Mouse (Mus musculus) lung, embryonic 14.5 days (tissue): ENCODE results near the gene Gdpd4. TPM values are rescaled to one million over a fixed set of nuclear protein-coding genes. Genes with fewer than 3 reads are reported as not detected.

Source experiments
- ATAC-seq: fragments of 200-750 bp; cut with Nextera tagmentation; 2 replicates; pipeline ENCODE4 v1.8.0; 2017; ENCODE audit warnings: mild to moderate bottlenecking, moderate TSS enrichment, moderate library complexity; ENCODE audit not compliant: insufficient read depth
- DNase-seq: peaks from one replicate; pipeline ENCODE4 v3.0.0-alpha.2; 2015
- H3K27ac ChIP-seq: fragments of 300-500 bp; sonication (generic); 2 replicates; pipeline ENCODE4 v1.5.1; 2014; ENCODE audit warnings: low read depth, mild to moderate bottlenecking, moderate library complexity
- H3K27me3 ChIP-seq: fragments of 300-500 bp; sonication (generic); 2 replicates; pipeline ENCODE4 v1.6.1; 2014; ENCODE audit warnings: low read length, control low read depth; ENCODE audit not compliant: insufficient read depth
- H3K36me3 ChIP-seq: fragments of 300-500 bp; sonication (generic); 2 replicates; pipeline ENCODE4 v1.6.1; 2014; ENCODE audit warnings: control low read depth; ENCODE audit not compliant: insufficient read depth
- H3K4me1 ChIP-seq: fragments of 300-500 bp; sonication (generic); 2 replicates; pipeline ENCODE4 v1.6.1; 2014; ENCODE audit warnings: antibody characterized with exemption, control low read depth; ENCODE audit not compliant: insufficient read depth
- H3K4me2 ChIP-seq: fragments of 300-500 bp; sonication (generic); 2 replicates; pipeline ENCODE4 v1.6.1; 2014; ENCODE audit warnings: mild to moderate bottlenecking
- H3K4me3 ChIP-seq: fragments of 300-500 bp; sonication (generic); 2 replicates; pipeline ENCODE4 v1.5.1; 2014; ENCODE audit warnings: low read depth, low read length
- H3K9ac ChIP-seq: fragments of 300-500 bp; sonication (generic); 2 replicates; pipeline ENCODE4 v1.6.1; 2014
- H3K9me3 ChIP-seq: fragments of 300-500 bp; sonication (generic); 2 replicates; pipeline ENCODE4 v1.6.1; 2016; ENCODE audit warnings: low read depth, low read length, control low read depth
- CTCF ChIP-seq: IDR thresholded peaks from 2 replicates; pipeline ENCODE4 v1.5.1; 2016; ENCODE audit warnings: antibody characterized with exemption, low read depth
- WGBS: fragments of 180-500 bp; shearing (Covaris S2); extraction: QIAGEN DNeasy Blood & Tissue Kit; methylation state at CpG from one replicate; pipeline ENCODE4 v1.1.7; 2014; 5-methylcytosine and 5-hydroxymethylcytosine counted together
- polyA plus RNA-seq: library from polyadenylated mRNA; unstranded; fragments of >200 nt; fragmentation: Nextera tagmentation; extraction: Ambion mirVana; gene quantifications from 2 replicates; pipeline ENCODE4 v1.2.1, GENCODE M21; 2014

Gdpd4 gene
- polyA plus RNA-seq, 1 experiment from 2014 or later, result not detected

GRCm38 (mm10) chr7:97926978-97927377 lies 7.2 kb downstream of the Gdpd4 start:
- WGBS, result 91% methylated on average over 5 of the region's 5 CpGs
- ATAC-seq (no peak), DNase-seq (no peak)
- Histone ChIP-seq H3K4me1 (no peaks in the 10 kb centered on the region), H3K4me2 (no peak overlapping the region), H3K9me3 (no peaks in the 10 kb centered on the region), H3K4me3 (no peak overlapping the region), H3K9ac (no peak overlapping the region), H3K27me3 (no peaks in the 10 kb centered on the region), H3K36me3 (no peaks in the 10 kb centered on the region), H3K27ac (no peak overlapping the region)
- no peak for TF ChIP-seq CTCF

DNA sequence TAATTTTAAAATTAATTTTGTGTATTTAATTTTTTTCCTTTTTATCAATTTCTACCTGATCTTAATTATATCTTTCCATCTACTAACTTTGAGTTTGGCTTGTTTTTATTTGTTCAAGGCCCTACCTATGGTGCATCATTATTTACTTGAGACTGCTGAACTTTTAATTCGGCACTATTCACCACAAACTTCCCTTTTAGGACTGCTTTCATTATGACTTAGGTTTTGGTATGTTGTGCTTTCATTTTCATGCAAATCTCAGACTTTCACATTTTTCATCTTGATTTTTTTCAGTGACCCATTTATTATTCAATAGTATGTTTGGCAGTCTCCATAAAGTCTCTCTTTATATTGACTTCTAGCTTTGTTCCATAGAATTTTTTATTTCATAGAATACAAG lies 24.7 kb downstream of the Gdpd4 start:
- 72% methylated on average over 1 of the region's 1 CpGs for WGBS
- no peak overlapping the region for H3K4me3 ChIP-seq
- TF ChIP-seq CTCF, result no peak
- no peaks in the 10 kb centered on the region for H3K27me3 ChIP-seq
- no peaks in the 10 kb centered on the region for H3K4me1 ChIP-seq
- H3K27ac ChIP-seq, result no peak overlapping the region
- H3K4me2 ChIP-seq, result no peak overlapping the region
- DNase-seq (no peak), ATAC-seq (no peak)
- H3K36me3 ChIP-seq, result no peaks in the 10 kb centered on the region
- no peaks in the 10 kb centered on the region for H3K9me3 ChIP-seq
- no peak overlapping the region for H3K9ac ChIP-seq

DNA sequence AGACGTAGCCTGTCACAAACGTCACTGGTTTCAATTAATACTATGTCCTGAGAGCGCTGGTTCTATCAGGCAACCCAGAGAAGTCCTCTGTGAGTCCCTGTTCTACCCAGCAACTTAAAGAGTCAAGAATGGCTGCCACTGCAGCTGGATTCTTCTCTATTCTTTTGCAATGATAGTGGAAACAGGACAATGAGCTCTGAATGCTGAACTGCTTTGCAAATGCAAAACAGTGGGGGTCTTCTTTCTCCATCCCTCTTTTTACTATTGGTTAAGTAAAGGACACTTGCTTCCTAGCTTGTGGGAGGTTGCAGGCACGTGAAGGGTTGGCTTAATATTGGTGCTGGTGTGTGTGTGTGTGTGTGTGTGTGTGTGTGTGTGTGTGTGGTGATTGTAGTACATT lies 52.7 kb downstream of the Gdpd4 start:
- WGBS, result 39% methylated on average over 4 of the region's 4 CpGs
- TF ChIP-seq CTCF, result no peak
- no peaks in the 10 kb centered on the region for H3K36me3 ChIP-seq

DNA sequence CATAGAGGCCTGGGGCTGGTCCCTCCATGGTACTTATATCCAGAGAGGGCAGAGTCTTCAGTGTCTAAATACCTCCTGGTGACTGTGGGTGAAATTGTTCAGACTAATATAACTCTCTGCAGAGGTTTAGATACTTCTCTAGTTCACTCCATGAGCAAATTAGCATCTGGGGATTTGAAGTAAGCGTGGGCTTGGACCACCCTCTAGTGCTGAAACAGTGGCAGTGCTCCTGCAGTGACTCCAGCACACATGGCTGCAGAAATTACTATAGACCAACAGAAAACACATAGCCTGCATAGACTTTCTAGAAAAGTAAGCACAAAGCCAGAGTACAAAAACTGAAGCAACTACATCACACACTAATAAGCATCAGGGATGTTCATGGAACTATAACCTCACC lies 57.7 kb downstream of the Gdpd4 start:
- TF ChIP-seq CTCF, result peak; percentile 88
- Histone ChIP-seq H3K9ac (no peak overlapping the region), H3K4me1 (no peaks in the 10 kb centered on the region), H3K36me3 (no peaks in the 10 kb centered on the region), H3K27me3 (no peaks in the 10 kb centered on the region), H3K4me2 (no peak overlapping the region), H3K4me3 (no peak overlapping the region), H3K9me3 (no peaks in the 10 kb centered on the region), H3K27ac (no peak overlapping the region)
- DNase-seq (peak; percentile 81), ATAC-seq (peak; percentile 81)
- 15% methylated on average over 1 of the region's 1 CpGs for WGBS

More for the DNA sequence above, 52.7 kb downstream of the Gdpd4 start:
- Histone ChIP-seq H3K4me3 (no peak overlapping the region), H3K4me1 (no peaks in the 10 kb centered on the region), H3K27me3 (no peaks in the 10 kb centered on the region), H3K4me2 (no peak overlapping the region), H3K9me3 (no peaks in the 10 kb centered on the region), H3K27ac (no peak overlapping the region), H3K9ac (no peak overlapping the region)
- no peak for DNase-seq
- ATAC-seq, result no peak

GRCm38 (mm10) chr7:97984108-97984834 lies 64.5 kb downstream of the Gdpd4 start:
- 42% methylated on average over 13 of the region's 13 CpGs for WGBS
- Histone ChIP-seq H3K27me3 (no peaks in the 10 kb centered on the region), H3K4me1 (no peaks in the 10 kb centered on the region), H3K9me3 (no peaks in the 10 kb centered on the region), H3K4me3 (no peak overlapping the region), H3K27ac (no peak overlapping the region), H3K36me3 (no peaks in the 10 kb centered on the region), H3K4me2 (no peak overlapping the region), H3K9ac (no peak overlapping the region)
- DNase-seq, result peak; percentile 81
- ATAC-seq, result no peak
- TF ChIP-seq CTCF, result peak; percentile 73

GRCm38 (mm10) chr7:98002617-98003016 lies 82.9 kb downstream of the Gdpd4 start:
- Histone ChIP-seq H3K27me3 (no peaks in the 10 kb centered on the region), H3K4me2 (no peak overlapping the region), H3K9ac (no peak overlapping the region), H3K9me3 (no peaks in the 10 kb centered on the region), H3K4me1 (no peaks in the 10 kb centered on the region), H3K36me3 (no peaks in the 10 kb centered on the region), H3K4me3 (no peak overlapping the region), H3K27ac (no peak overlapping the region)
- 65% methylated on average over 7 of the region's 7 CpGs for WGBS
- TF ChIP-seq CTCF, result no peak
- 0 out of 2 replicates have a peak, but pooled peaks have one; percentile 31 for ATAC-seq
- peak; percentile 23 for DNase-seq

- Histone ChIP-seq H3K27me3 (no peaks in the 10 kb centered on the region), H3K4me2 (0 out of 2 replicates have a peak overlapping the region, but pooled peaks have one; percentile 4), H3K4me1 (0 out of 2 replicates have a peak, but pooled peaks cover 6% of the 10 kb centered on the region), H3K36me3 (no peaks in the 10 kb centered on the region), H3K9me3 (no peaks in the 10 kb centered on the region), H3K9ac (no peak overlapping the region), H3K27ac (peak overlapping the region; percentile 43; the same call in 1 of the 2 replicates), H3K4me3 (no peak overlapping the region)
- 29% methylated on average over 9 of the region's 9 CpGs for WGBS
- ATAC-seq (peak; percentile 85), DNase-seq (peak; percentile 88)
- TF ChIP-seq CTCF, result no peak
Measured at GRCm38 (mm10) chr7:98048101-98048824, 128.5 kb downstream of the Gdpd4 start.
